Mouse (Mus musculus) stomach, embryonic 14.5 days (tissue): ENCODE results near the gene Zfp37. TPM values are rescaled to one million over a fixed set of nuclear protein-coding genes. Genes with fewer than 3 reads are reported as not detected.
"Not testable (repeated sequence)": the region's sequence is repeated elsewhere in the genome, so short reads cannot be mapped to it uniquely, and the experiment has no call there.

Experiments used
- ATAC-seq: fragments of 200-750 bp; cut with Nextera tagmentation; 2 replicates; pipeline ENCODE4 v1.8.0; 2017; ENCODE audit warnings: low read depth, moderate TSS enrichment; ENCODE audit not compliant: insufficient number of reproducible peaks, insufficient read depth, low FRiP score
- H3K27ac ChIP-seq: fragments of 300-500 bp; sonication (generic); 2 replicates; pipeline ENCODE4 v1.5.1; 2014; ENCODE audit warnings: mild to moderate bottlenecking, low read length, moderate library complexity, mixed read lengths
- H3K27me3 ChIP-seq: fragments of 300-500 bp; sonication (generic); 2 replicates; pipeline ENCODE4 v1.6.1; 2014; ENCODE audit warnings: low read length, control low read depth, mixed read lengths; ENCODE audit not compliant: control insufficient read depth, insufficient read depth
- H3K36me3 ChIP-seq: fragments of 300-500 bp; sonication (generic); 2 replicates; pipeline ENCODE4 v1.6.1; 2014; ENCODE audit warnings: mild to moderate bottlenecking, control low read depth, low read length, moderate library complexity, mixed read lengths; ENCODE audit not compliant: control insufficient read depth, insufficient read depth
- H3K4me1 ChIP-seq: fragments of 300-500 bp; sonication (generic); 2 replicates; pipeline ENCODE4 v1.6.1; 2014; ENCODE audit warnings: low read length, control low read depth, mixed read lengths; ENCODE audit not compliant: control insufficient read depth, insufficient read depth
- H3K4me2 ChIP-seq: fragments of 300-500 bp; sonication (generic); replicated peaks from 2 replicates; pipeline ENCODE4 v1.6.1; 2014; ENCODE audit warnings: low read depth, low read length, control low read depth
- H3K4me3 ChIP-seq: fragments of 300-500 bp; sonication (generic); 2 replicates; pipeline ENCODE4 v1.5.1; 2014; ENCODE audit warnings: low read depth, low read length, control low read depth
- H3K9ac ChIP-seq: fragments of 300-500 bp; sonication (generic); replicated peaks from 2 replicates; pipeline ENCODE4 v1.6.1; 2014; ENCODE audit warnings: low read depth, mild to moderate bottlenecking, control low read depth, low read length, moderate library complexity, mixed read lengths
- H3K9me3 ChIP-seq: fragments of 300-500 bp; sonication (generic); 2 replicates; pipeline ENCODE4 v1.6.1; 2016; ENCODE audit warnings: low read depth, low read length, control low read depth; ENCODE audit not compliant: control insufficient read depth
- WGBS: fragments of 180-500 bp; shearing (Covaris S2); extraction: QIAGEN DNeasy Blood & Tissue Kit; methylation state at CpG from one replicate; pipeline ENCODE4 v1.1.7; 2014; 5-methylcytosine and 5-hydroxymethylcytosine counted together
- polyA plus RNA-seq: library from polyadenylated mRNA; unstranded; fragments of >200 nt; fragmentation: Nextera tagmentation; extraction: Ambion mirVana; gene quantifications from 2 replicates; pipeline ENCODE4 v1.2.1, GENCODE M21; 2014

The Zfp37 gene
- polyA plus RNA-seq: 13.4 and 14.6 TPM in 2 replicates

DNA sequence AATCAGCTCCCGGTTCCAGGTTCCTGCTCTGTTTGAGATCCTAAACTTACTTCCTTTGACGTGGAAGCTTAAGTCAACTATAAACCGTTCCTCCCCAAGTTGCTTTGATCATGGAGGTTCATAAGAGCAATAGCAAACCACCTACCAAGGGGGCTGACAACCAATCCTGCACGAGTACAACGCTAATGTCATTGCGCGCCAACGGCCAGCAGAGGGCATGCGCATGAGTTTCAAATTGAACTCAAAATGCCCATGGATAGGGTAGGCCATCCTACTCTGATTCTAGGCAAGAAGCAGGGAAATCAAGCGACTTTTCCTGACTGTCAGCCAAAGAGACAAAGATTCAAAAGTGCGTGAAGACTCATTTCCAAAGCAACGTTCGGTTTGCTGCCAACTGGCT lies at the start of gene Zfp37:
Gene Zfp37, minus strand, starts transcription at position 279 of the 400 bp plus-strand sequence.
- Histone ChIP-seq H3K4me3 (no peak within 1 kb of the TSS), H3K36me3 (no peaks in the 10 kb centered on the region), H3K9me3 (no peaks in the 10 kb centered on the region), H3K27me3 (no peaks in the 10 kb centered on the region), H3K4me2 (no peak within 1 kb of the TSS), H3K9ac (no peak within 1 kb of the TSS), H3K27ac (no peak within 1 kb of the TSS), H3K4me1 (no peaks in the 10 kb centered on the region)
- WGBS: 71% methylated on average over 13 of the region's 13 CpGs
- no peak for ATAC-seq

DNA sequence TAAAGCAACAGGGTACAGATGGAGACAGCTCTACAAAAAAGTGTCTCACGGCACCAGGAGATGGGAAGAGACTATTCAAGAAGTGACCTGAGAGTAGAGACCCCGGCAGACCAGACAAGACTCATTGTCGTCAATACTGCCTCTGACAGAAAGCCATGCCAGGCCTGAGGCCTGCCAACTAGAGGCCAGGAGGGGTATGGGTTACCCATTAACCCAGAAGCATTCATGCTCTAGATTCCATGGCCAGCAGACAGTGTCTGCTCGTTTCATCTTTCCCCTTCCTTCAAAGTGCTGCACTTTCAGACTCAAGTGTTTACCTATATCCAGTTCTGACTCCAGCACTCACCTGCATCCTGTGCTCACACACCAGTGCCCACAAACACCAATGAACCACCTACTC lies 47.2 kb upstream of the Zfp37 start:
- Histone ChIP-seq H3K9me3 (no peaks in the 10 kb centered on the region), H3K9ac (no peak overlapping the region), H3K36me3 (no peaks in the 10 kb centered on the region), H3K27ac (no peak overlapping the region), H3K4me3 (no peak overlapping the region), H3K4me1 (no peaks in the 10 kb centered on the region), H3K4me2 (no peak overlapping the region), H3K27me3 (no peaks in the 10 kb centered on the region)
- no peak for ATAC-seq
- WGBS: 62% methylated on average over 4 of the region's 4 CpGs

DNA sequence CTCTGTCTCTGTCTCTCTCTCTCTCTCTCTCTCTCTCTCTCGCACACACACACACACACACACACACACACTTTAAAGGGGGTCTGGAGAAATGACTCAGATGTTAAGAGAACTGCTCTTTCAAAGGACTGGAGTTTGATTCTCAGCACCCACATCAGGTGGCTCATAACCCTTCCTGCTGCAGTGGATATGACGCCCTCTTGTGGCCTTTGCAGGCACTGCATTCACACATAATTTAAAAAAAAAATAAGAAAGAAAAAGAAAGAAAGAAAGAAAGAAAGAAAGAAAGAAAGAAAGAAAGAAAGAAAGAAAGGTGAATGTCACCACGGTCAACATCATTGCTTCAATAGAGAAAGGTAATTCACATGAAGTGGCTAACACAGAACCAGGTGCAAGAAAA lies 46.4 kb upstream of the Zfp37 start:
- no peaks in the 10 kb centered on the region for H3K27me3 ChIP-seq
- H3K9ac ChIP-seq: no peak overlapping the region
- no peak overlapping the region for H3K4me2 ChIP-seq
- no peak overlapping the region for H3K27ac ChIP-seq
- no peak for ATAC-seq
- H3K36me3 ChIP-seq: no peaks in the 10 kb centered on the region
- H3K9me3 ChIP-seq: no peaks in the 10 kb centered on the region
- H3K4me3 ChIP-seq: no peak overlapping the region
- no peaks in the 10 kb centered on the region for H3K4me1 ChIP-seq
- 72% methylated on average over 3 of the region's 3 CpGs for WGBS

DNA sequence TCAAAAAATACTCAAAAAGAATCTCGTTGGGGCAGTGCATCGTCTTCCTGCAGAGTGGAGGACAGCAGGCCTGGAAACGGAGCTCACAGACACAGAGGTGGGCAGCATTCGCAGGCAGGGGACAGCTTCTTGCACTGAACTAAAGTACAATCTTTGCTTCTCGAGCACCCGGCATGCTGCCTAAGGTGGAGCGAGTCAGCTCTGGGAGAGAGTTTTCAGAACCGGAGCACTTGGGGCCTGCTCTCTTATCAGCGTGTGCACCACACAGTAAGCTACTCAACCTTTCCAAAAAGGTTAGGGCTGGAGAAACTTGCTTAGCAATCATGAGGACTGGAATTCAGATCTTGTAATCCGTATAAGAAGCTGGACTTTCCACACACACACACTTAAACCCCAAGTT lies 45.8 kb upstream of the Zfp37 start:
- H3K4me2 ChIP-seq: no peak overlapping the region
- H3K36me3 ChIP-seq: no peaks in the 10 kb centered on the region
- H3K4me3 ChIP-seq: no peak overlapping the region
- H3K9me3 ChIP-seq: no peaks in the 10 kb centered on the region
- H3K27me3 ChIP-seq: no peaks in the 10 kb centered on the region
- no peak for ATAC-seq
- WGBS: 82% methylated on average over 10 of the region's 10 CpGs
- no peak overlapping the region for H3K27ac ChIP-seq
- no peak overlapping the region for H3K9ac ChIP-seq
- no peaks in the 10 kb centered on the region for H3K4me1 ChIP-seq

DNA sequence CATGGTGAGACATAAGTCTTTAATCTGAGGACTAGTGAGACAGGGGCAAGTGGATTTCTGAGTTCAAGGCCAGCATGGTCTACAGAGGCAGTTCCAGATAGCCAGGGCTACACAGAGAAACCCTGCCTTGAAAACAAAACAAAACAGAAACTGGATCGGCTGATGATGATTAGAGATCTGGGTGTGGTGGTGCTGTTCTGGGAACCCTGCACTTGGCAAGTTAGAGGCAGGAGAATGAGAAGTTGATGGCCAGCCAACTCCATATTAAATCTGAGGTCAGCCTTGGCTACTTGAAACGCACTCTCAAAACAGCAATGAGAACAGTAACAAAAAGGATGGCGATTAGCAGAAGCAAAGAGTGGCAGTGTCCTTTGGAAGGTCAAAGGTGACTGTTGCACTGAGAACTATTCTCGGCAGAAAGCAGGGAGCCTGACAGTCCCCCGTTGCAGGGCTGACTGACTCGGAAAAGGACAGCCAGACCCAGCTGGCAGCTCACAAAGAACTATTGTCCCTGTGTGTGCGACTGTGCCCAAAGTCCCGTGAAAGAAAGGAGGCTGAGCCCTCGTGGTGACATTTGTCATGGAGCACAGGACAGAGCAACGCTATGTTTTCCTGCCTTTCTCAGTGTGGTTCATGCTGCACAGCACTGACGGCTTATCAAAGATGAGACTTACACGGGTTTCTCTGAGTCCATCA lies 44.1 kb upstream of the Zfp37 start:
- no peaks in the 10 kb centered on the region for H3K36me3 ChIP-seq
- 0 out of 2 replicates have a peak, but pooled peaks have one; percentile 23 for ATAC-seq
- 45% methylated on average over 12 of the region's 12 CpGs for WGBS

DNA sequence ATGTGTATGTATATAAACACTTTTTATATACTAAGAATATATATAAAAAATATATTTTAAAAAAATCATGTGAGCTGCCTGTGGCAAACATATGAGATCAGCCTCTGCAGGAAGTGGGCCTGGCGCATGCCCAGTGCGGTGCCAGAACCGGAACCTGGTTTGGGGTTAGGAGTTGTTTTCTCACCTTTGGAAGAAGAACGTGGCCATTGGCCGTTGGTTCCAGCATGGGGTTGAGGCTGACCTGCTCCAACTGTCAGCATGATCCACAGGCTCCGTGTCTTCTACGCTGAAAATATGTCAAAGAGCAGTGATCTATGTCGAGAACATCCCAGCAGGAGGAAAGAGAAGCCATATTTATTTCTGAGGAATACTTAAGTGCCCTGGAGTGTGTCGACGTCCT lies 43.1 kb upstream of the Zfp37 start:
- Histone ChIP-seq H3K4me2 (no peak overlapping the region), H3K27me3 (no peaks in the 10 kb centered on the region), H3K4me1 (no peaks in the 10 kb centered on the region), H3K36me3 (no peaks in the 10 kb centered on the region), H3K27ac (no peak overlapping the region), H3K9me3 (no peaks in the 10 kb centered on the region), H3K4me3 (no peak overlapping the region), H3K9ac (no peak overlapping the region)
- ATAC-seq: no peak
- WGBS: 88% methylated on average over 10 of the region's 10 CpGs

More for the DNA sequence above, 44.1 kb upstream of the Zfp37 start:
- Histone ChIP-seq H3K9me3 (no peaks in the 10 kb centered on the region), H3K4me2 (no peak overlapping the region), H3K4me1 (no peaks in the 10 kb centered on the region), H3K27me3 (no peaks in the 10 kb centered on the region), H3K27ac (no peak overlapping the region), H3K4me3 (no peak overlapping the region), H3K9ac (no peak overlapping the region)

DNA sequence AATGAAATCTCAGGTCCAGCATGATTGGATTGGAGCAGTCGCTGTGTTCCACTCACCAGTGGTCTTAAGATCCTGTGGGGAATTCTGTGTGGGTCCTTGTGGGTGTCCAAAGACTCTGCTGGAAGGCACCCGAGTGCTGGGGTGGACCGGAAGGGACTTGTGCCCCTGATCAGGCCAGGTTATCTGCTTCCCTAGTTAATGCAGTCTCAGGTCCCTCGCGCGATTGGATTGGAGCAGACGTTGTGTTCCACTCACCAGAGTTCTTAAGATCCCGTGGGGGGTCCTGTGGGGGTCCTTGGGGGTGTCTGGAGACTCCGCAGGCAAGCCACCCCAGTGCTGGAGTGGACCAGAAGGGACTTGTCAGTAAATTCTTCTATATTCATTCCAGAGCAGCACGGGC lies 41.8 kb upstream of the Zfp37 start:
- no peaks in the 10 kb centered on the region for H3K4me1 ChIP-seq
- no peaks in the 10 kb centered on the region for H3K27me3 ChIP-seq
- H3K4me2 ChIP-seq: no peak overlapping the region
- no peaks in the 10 kb centered on the region for H3K36me3 ChIP-seq
- 87% methylated on average over 10 of the region's 10 CpGs for WGBS
- H3K9ac ChIP-seq: no peak overlapping the region
- no peaks in the 10 kb centered on the region for H3K9me3 ChIP-seq
- no peak overlapping the region for H3K4me3 ChIP-seq
- ATAC-seq: no peak
- H3K27ac ChIP-seq: no peak overlapping the region

DNA sequence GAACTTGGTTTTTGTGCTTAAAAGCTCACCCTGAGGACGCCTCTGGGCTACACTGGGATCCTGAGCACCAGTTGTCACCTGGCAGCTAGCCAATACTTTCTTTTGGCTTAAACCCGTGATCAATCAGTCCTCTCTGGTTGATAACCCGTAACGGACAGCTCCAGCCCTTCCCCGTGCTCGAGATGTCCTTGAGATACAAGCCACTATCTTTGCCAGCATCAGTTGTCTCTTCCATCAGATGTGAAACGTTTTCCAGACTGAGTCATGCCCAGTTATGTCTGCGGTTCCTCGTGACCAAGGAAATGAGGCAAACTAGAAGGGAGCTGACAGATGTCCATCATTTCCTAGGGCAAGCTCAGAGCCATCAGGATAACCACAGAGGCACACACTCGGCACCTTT lies 36.3 kb upstream of the Zfp37 start:
- Histone ChIP-seq H3K27me3 (no peaks in the 10 kb centered on the region), H3K4me1 (no peaks in the 10 kb centered on the region), H3K9ac (no peak overlapping the region), H3K9me3 (no peaks in the 10 kb centered on the region), H3K36me3 (no peaks in the 10 kb centered on the region), H3K4me2 (no peak overlapping the region), H3K27ac (no peak overlapping the region), H3K4me3 (no peak overlapping the region)
- 71% methylated on average over 10 of the region's 10 CpGs for WGBS
- ATAC-seq: no peak

DNA sequence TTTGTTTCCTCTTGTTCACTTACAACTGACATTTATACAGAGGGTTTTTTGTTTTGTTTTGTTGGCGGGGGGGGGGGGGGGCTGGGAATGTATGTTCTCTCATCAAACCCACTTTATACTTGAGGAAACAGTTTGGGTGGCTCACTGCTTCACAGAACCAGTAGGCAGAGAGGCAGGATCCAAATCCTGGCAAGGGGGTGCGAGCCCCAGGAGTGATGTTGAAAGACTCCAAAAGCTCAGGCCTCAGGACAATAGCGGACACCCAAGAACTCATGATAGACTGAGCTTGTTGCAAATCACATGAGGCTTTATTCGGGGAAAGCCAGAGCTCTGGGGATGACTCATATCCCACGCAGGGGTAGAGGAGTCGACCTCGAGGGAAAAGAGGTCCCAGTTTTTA lies 35.2 kb upstream of the Zfp37 start:
- not testable (repeated sequence) for H3K27me3 ChIP-seq, H3K36me3 ChIP-seq, H3K27ac ChIP-seq, ATAC-seq, H3K4me3 ChIP-seq, H3K4me2 ChIP-seq, H3K9ac ChIP-seq, H3K4me1 ChIP-seq, H3K9me3 ChIP-seq
- 75% methylated on average over 7 of the region's 7 CpGs for WGBS
